Mouse (Mus musculus): ENCODE measurements around the gene Fryl.

Gene Fryl

DNA sequence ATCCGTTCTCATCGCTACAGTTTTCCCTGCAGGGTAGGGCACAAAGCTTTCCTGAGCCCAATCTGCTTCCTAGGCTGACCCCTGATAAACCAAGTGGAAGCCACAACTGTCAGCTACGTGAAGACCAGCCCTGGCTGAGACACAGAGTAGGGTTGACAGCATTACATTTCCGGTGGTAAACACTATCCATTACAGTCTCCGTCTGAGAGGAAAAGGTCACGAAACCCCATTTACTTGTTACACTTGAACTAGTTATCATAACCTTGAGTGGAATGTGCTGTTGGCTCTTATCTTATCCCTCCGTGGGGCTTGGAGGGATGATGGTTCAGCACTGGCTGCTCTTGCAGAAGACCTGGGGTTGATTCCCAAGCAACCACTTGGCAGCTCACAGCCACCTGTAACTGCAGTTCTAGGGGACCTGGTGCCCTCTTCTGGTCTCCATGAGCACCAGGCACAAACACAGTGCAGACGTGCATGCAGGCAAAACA lies 62.3 kb downstream of the Fryl start:
- no peak for DNase-seq (ENCODE audit: low spot score in 2 of 2)

DNA sequence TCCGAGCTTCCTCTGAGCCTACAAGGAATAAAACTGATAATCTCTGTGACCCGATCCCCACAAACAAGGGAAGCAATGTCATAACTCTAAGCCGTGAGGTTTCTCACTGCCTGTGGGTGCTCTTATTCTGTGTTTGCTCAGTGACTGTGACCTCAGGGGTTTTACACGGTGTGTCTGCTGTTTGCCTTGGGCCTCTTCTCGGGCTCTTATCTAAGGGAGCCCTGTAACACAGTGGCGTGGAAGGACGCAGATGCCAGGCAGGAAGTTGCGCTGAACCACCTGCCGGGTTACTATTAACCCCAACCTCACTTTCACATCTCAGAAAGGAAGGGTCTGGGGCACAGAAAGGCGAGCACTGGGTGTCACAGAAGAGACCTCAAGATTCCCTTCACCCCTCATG lies 62.8 kb downstream of the Fryl start:
- no peak for DNase-seq (ENCODE audit: low spot score in 2 of 2)

DNA sequence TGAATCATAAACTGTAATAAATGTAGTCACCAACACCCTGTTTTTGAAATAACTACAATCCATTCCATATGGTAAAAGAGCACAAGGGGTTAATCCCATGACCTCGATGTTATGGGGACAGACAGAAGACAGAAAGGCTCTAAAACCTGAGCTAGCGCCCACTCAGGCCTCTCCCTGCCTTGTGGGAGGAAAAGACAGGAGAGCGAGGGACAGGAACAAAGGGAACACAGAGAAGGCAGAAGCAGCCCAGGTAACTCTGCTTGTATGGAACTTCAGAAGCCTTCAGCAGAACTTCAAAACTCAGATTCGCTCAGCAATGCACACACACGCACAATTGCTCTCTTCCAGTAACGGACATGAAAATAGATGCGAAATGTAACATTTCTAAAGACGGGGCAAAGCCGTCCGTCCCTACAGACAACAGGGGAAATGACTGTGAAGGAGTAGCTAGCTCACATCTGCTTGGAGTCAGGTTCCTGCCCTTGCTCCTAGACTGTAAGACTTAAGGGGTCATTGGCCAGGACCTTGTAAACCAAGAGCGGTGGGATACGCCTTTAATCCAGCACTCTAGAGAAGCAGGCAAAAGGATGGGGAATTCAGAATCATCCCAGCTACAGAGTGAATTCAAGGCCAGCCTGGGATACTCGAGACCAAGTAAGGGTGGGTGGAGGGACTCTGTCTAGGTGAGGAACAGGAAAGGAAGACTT lies 63.4 kb downstream of the Fryl start:
- DNase-seq (ENCODE audit: low spot score in 2 of 2): no peak

DNA sequence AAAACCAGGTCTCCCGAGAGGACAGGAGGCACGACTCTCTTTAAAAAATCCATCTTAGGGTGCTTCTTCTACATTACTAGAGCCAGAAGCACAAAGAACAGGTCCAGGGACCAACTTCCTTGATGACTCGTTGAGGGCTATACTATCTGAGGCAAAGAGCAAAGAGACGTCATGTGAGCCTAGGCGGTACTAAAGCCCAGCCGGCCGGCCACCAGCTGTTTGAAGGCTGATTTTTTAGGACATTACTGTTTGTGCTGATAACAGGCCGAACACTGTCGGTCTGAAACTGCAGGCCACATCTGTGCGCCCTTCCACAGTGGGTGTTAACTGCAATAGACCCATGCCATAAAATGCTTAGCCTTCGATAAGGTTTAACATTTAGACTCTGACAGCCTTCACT lies 64.7 kb downstream of the Fryl start:
- no peak for DNase-seq (ENCODE audit: low spot score in 2 of 2)

DNA sequence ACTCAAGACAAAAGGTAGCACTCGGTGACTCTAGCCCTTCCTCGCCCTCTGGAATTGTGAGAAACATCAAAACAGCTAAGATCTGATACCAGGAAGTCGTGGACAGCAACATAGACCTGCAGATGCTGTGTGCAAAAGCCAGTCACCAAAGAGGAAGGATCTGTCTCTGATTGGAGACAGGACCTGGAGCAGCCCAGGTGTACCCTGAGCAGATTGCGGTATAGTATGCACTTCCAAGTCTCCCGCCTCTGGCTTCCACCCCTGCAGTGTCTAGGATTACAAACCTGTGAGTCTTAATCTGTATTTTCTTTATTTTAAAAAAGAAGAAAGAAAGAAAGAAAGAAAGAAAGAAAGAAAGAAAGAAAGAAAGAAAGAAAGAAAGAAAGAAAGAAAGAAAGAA lies 66.3 kb downstream of the Fryl start:
- no peak for DNase-seq (ENCODE audit: low spot score in 2 of 2)

DNA sequence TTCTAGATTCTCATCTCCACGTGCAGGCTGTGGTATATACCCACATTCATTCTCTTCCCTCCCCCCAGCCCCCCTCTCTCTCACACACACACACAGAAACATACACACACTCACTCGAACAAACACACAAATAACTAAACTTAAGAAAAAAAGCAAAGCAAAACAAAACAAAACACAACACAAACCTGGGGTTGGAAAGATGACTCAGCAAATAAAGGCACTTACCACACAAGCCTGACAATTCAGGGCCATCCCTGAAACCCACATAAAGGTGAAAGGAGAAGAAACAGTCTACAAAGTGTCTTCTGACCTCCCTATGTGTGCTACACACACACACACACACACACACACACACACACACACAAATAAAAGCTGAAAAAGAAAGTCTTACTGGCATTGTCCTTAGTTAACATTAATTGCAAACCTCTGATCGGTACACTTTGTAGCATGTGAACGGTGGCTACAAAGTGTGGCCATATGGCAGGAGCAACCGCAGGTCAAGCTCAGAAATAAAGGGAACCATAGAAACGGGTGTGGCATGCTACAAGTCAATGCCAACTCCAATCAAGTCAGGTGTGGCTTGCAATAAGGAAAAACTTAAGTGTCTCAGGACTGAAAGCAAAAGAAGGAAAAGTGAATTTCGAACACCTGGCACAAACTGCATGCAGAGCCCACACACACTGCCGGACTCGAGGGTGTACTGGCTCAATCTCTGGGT lies 66.8 kb downstream of the Fryl start:
- DNase-seq (ENCODE audit: low spot score in 2 of 2): no peak

DNA sequence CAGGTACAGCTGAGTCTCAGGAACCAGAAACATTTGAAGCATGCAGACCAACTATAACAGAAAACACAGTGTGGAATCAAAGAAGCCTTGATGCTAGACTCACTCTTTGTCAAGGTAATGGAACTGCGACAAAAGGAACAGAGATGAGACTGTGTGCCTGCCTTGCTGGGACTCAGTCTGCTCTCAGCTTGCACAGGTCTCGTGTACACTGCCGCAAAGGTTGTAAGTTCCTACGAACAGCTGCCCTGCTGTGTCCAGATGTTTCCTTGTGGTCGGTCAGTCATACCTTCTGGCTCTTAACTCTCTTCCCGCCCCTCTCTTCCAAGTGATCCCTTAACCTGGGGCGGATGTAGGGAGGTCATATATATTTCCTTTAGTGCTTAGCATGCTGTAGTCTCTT lies 67.8 kb downstream of the Fryl start:
- DNase-seq (ENCODE audit: low spot score in 2 of 2): no peak

DNA sequence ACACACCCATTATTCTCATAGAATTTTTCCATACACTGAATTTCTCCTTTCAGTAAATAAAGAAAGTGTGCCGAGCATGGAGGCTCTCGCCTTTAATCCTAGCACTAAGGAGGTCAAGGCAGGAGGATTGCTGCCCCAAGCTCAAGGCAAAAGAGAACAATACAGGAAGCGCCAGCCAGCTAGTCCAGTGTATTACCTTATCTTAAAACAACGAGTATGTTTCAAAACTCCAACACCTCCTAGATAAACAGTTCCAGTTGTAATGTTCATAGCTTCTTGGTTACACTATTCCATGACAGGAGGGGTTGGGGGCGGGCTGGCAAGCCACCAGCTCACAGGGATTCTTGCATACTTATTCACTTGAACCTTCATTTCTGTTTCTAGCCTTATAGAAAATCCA lies 68.3 kb downstream of the Fryl start:
- DNase-seq (ENCODE audit: low spot score in 2 of 2): no peak

DNA sequence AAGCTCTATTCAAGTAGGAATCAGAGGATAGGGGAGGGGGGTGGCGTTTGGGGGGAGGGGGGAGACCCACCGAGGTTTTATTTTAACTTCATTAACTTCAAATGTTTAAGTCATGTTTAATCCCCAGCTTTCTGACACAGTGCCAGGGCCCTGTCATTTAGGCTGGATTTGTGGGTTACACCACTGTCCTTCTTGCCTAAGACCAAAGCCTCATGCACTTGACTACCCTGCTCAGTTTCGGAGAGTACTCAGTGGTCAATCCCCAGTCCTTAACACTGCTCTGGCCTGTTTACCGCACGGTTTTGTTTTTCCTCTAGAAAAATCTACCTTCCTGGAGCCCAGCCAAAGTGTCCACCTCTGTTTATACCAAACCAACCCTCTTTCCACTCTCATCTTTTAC lies 69.5 kb downstream of the Fryl start:
- DNase-seq (ENCODE audit: low spot score in 2 of 2): no peak

DNA sequence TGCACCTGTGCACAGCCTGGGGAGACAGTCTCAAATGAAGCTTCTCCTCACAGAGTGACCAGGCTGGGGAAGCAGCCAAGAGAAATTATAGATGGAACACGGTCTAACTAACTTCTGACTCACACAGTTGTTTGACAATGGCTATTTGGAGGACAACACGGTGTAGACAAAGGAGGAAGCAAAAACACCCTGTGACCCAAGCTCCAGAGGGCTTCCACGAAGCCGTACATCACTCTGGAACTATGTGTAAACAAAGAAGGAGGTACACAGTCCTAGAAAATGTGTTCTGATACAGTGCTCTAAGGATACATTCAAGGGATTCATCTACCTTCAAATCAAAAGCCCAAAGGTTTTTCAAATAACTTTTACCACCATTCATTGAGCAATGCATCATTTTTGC lies 71.0 kb downstream of the Fryl start:
- no peak for DNase-seq (ENCODE audit: low spot score in 2 of 2)

DNA sequence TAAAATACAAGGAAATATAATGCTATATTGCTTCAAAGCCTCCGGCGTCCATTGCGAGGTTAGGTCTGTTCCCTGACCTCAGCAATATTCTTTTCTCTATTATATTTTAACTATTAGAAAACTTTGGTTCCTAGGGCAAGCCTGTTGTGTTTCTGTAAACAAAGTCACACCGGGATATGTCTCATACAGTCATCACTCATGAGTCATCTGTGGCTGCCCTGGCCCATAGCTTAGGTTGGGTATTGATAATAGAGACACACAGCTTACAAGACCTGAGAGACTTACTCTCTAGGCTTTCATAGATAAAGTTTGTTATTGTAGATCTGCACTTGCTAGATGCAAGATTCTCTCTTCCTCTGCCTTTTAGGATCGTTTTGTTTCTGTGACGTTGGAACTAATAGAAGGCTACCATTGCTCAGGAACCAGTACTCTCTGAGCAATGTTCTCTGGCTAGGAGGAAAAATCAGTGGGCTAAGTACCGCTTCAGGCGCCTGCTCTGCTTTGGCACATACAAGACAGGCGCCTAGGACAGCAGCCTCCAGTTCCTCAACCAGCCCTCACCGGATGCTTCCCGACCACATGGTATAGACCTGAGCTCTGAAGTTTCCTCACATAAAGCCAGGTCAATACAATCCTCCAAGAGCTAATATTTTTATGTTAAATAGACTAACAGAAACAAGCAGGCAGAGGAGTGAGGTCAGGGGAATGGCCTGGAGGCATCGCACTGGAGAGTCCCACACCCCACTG lies 73.5 kb downstream of the Fryl start:
- no peak for DNase-seq (ENCODE audit: low spot score in 2 of 2)

DNA sequence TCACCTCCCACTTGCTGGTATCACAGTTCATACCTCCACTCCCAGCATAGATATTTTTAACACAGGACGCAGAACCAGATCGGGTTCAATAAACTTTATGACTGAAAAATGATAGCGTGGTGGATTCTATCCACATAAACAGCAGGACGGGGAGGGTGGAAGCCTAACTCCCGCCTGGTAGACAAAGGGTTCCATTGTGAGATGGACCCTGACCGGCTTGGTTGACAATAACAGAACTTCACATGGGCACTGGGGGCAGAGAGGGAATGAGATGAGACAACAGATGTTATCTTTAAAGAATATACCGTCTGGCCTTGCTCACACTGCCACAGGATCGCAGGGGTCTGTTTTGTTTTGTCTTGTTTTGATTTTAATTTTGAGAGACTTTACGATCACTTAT lies 74.2 kb downstream of the Fryl start:
- DNase-seq (ENCODE audit: low spot score in 2 of 2): no peak

DNA sequence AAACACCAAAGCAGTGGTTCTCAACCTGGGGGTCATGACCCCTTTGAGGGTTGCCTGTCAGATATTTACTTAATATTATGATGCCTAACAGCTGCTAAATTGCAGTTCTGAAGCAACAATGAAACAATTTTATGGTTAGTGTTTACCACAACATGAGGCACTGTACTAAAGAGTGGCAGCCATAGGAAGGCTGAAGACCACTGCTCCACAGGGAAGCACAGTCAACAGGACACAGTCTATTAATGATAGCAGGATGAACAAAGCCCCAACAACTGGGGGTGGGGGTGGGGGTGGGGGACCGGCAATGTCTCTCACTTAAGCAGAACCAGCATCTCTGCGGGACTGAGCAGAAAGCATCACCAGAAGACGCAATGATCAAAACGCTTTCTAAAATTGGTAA lies 80.1 kb downstream of the Fryl start:
- no peak for DNase-seq (ENCODE audit: low spot score in 2 of 2)

DNA sequence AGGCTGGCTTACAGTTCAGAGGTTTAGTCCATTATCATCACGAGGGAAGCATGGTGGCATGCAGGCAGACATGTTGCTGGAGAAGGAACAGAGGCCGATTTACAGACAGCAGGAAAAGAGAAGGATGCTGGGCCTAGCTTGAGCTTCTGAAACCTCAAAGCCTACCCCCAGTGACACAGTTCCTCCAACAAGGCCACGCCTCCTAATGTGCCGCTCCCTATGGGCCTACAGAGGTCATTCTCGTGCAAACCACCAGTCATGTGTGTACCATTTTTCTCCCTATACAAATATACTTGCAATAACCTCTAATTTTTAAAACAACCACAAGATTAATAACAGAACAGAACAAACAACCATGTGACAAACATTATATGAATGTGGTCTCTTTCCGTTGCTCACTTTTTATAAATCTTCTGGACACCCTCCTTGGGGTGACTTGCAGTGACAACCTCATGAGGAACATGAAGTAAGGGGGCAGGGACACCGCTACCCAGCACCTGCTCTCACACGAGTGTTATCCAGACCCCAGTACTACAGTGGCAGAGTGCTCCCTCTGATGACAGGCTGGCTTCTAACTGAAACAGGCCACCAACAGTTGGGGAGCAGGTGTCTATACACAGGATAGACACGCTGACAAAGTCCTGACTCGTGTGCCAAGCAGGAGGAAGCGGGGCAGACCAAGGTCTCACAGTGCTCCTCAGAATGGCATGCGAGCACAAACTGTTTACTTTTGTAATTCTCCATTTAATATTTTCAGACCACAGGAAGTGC lies 80.9 kb downstream of the Fryl start:
- no peak for DNase-seq (ENCODE audit: low spot score in 2 of 2)

DNA sequence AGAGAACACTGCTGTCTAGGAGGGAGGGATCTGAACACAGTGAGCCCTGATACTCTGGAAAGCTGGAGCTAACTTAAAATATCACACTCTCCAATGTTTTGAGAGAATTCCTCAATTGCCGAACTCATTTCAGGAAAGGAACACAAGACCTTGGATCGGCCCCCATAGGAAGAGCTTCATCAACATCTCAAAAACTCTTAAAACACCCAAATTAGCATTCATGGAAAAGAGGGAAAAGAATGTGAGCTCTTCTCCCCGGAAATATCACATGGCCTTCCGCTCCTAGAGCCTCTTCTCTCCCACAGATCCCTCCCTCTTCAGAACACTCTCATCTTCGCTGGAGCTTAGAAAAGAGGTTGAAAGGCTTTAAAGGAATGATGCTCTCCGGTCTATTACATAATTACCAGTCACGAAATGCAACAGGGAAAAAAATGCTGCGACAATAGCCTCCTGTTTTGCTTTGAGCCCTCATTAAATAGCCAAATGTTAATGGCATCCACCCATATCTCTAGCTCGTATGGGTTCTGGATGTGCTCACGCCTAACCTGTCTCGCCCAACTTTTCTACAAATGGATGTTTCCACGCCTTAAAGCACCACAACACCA lies 84.4 kb downstream of the Fryl start:
- no peak for DNase-seq (ENCODE audit: low spot score in 2 of 2)

DNA sequence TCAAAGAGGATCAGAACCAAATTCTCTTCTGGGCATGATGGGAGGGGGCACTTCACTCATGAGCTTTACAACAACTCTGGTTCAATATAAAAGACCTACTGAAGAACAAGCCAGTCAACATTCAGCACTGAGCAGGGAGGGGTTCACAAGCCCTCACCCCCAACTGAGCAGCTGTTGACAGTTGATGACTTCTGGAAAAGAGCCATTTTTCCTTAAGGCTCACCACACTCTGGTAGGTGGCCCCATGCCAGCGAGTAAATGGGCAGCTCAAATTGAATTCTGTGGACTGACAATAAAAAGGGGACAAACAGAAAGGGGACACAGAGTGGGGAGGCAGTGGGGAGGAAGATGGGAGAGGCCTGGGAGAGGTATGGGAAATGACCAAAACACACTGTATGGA lies 85.2 kb downstream of the Fryl start:
- no peak for DNase-seq (ENCODE audit: low spot score in 2 of 2)

DNA sequence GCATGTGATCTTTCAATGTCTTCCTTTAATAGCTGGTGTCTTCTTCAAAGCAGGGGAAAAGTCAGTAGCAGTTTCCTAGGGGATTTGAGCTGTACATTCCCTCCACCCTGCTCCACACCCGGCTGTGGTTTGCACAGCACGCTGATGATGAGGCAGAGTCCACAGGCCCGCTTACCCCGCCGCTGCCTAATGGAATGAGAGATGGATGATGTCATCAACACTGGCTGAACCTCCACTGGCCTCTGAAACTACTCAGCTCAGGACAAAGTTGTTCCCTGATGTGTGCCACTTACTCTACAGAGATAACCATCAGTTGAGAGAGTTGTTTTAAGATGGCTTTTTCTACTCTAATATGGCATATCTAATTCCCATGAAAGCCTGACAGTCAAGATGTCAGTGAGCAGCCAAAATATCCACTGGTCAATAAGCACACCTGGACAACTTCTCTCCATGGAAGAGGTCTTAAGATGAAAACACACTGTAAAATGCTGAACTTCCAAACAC lies 87.6 kb downstream of the Fryl start:
- DNase-seq (ENCODE audit: low spot score in 2 of 2): no peak

DNA sequence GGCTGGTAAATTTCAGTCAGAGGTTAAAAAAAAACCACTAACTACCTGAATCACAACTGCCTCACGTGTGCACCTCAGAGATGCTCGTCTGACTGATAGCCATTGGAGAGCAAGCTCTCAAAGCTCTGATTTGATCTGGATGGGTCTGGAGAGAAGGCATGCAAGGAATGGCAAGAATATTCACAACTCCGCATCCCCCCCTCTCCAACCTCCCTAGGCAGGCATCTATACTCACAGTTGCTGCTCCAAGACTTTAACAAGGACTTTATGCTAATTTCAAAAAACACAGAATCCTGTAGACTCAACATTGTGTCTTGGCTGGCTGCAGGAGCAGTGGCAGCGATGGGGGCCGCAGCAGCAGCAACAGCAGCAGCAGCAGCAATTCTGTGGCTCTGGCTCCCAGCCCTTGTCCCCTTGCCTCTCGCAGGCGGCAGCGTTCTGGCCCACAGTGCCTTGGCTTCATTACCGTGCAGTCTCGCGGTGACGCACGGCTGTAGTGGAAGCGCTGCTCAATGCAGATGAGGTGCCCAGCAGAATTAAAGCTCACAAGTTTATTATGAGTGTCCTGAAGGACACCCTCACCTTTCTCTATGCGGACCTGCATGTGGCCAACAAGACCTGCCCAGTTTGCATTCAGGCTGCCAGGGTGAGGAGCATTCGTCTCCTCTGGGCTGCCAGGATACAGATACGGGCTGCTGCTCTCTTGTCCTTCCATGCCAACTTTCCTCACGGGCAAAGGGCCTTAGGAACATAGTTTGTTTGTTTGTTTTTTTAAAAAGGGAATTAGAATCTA lies 88.2 kb downstream of the Fryl start:
- DNase-seq (ENCODE audit: low spot score in 2 of 2): peak; percentile 63 to 66

DNA sequence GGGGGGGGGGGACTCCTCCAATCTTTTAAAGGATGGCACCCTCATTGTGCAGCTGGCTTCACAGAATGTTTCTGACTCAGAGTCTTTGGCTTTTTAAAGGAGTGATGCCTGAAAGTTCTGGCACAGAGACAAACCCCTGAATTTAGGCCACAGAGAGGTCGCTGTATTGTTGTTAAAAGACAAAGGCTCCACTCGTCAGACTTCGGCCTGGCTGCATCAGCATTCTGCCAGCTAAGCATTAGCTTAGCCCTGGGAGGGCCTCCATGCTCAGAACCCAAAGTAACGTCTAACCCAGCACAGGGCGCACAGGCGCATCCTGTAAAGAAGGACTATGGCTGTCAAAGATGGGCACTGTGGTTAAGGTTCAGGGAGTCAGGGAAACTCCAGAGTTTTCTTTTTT lies 92.4 kb downstream of the Fryl start:
- no peak for DNase-seq (ENCODE audit: low spot score in 2 of 2)

DNA sequence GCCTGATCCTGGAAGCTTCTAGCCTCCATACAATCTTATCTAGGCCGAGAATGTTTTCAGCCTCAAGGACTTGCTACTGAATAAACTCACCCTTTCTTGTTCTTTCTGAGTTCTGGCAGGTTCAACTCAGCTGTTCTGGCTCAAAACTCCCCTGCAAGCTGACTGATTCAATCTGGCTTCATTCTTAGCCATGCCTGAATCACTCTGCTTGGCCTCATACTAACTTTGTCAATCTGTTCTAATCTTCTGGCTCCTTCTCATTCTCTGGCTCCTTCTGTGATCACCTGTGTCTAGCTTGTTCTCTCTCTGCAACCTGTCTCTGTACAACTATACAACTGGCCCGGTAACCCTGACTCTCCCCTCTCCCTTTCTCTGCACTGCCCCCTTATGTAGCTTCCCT lies 93.9 kb downstream of the Fryl start:
- DNase-seq (ENCODE audit: low spot score in 2 of 2): no peak

DNA sequence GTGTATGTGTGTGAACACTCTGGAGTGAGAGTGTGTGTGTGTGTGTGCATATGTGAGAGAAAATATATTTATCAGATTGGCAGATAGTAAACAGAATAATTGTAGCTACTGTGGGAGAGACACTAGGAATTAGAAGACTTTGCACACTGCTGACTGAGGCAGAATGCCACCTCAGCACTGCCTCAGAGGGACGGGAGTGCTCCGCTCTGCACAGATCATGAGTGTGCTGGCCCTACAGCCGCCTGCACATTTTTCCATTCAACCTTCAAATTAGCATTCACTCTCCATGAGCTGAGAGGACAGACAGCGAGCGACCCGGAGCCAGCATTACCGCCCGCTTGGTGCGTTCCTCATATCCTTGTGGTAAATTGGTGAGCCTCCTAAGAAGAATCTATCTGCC lies 96.0 kb downstream of the Fryl start:
- DNase-seq (ENCODE audit: low spot score in 2 of 2): no peak

Measured in right cerebral cortex, postnatal 10 days (tissue).